In the genomic region with DNA sequence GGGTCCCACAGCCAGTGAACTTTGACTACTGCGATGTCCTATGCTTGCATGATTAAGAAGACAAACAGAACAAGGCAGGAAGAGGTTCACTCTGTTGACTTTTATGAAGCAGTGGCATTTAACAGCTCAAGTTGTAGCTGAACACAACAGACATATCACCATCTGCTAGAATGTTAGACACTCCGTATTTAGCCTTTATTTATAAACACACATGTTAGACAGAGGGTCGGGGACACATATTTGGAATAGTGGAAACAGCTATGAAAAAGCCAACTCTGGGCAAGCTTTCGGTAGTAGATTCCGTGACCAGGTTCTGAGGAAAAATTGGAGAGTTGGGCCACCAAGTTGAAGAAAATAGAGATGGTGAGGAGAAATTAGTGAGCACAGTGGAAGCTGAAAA, we compare ENCODE assay signal across 21 mouse cellular contexts.
"Had no signal": no experiment of that assay in that cellular context is flagged by ENCODE, and none has a peak within 500 bp of the region (broad histone marks: within the 10 kb centered on the region; RNA-seq: fewer than 3 reads in every experiment).

No protein-coding gene starts in this region.

- H3K9ac ChIP-seq: kidney, embryonic 15.5 days; limb, embryonic 12.5 days; limb, embryonic 15.5 days; liver, embryonic 14.5 days; liver, postnatal 0 days; lung, embryonic 15.5 days had no signal

- DNase-seq: kidney, adult 11 months; kidney, adult 8-10 months; kidney, postnatal 10 days; kidney, postnatal 36 days; left cerebral cortex, postnatal 4 days; liver, postnatal 0 days; lung, postnatal 14 days; lung, postnatal 4 days; midbrain, embryonic 14.5 days; right cerebral cortex, postnatal 25 days; spleen, adult 18-20 months; thymus, adult 2 months; thymus, postnatal 14 days; thymus, postnatal 4 days had no signal

- H3K4me1 ChIP-seq: kidney, embryonic 15.5 days; limb, embryonic 12.5 days; limb, embryonic 15.5 days; lung, embryonic 15.5 days had no signal

- ATAC-seq: liver, postnatal 0 days had no signal

- H3K36me3 ChIP-seq: kidney, embryonic 15.5 days; limb, embryonic 12.5 days; limb, embryonic 15.5 days; lung, embryonic 15.5 days had no signal

- H3K27me3 ChIP-seq: kidney, embryonic 15.5 days; limb, embryonic 12.5 days; limb, embryonic 15.5 days; lung, embryonic 15.5 days had no signal

- H3K27ac ChIP-seq: kidney, embryonic 15.5 days; limb, embryonic 12.5 days; limb, embryonic 15.5 days; liver, embryonic 14.5 days; lung, embryonic 15.5 days had no signal

- H3K4me3 ChIP-seq: kidney, embryonic 15.5 days; limb, embryonic 12.5 days; limb, embryonic 15.5 days; lung, embryonic 15.5 days had no signal

- H3K4me2 ChIP-seq: kidney, embryonic 15.5 days; limb, embryonic 12.5 days; limb, embryonic 15.5 days; liver, embryonic 11.5 days; lung, embryonic 15.5 days; midbrain, embryonic 11.5 days had no signal

- H3K9me3 ChIP-seq: kidney, embryonic 15.5 days; limb, embryonic 12.5 days; limb, embryonic 15.5 days; lung, embryonic 15.5 days had no signal
